Mouse (Mus musculus): ENCODE measurements around the gene Ehd2. TPM values are rescaled to one million over a fixed set of nuclear protein-coding genes. Genes with fewer than 3 reads are reported as not detected.

The Ehd2 gene
- 1.5 TPM for polyA plus RNA-seq (2014; fragmentation: Illumina TruSeq; extraction: RNeasy Lipid Tissue Mini Kit (QIAGEN cat#74804); ENCODE audit: low read depth, low replicate concordance)

DNA sequence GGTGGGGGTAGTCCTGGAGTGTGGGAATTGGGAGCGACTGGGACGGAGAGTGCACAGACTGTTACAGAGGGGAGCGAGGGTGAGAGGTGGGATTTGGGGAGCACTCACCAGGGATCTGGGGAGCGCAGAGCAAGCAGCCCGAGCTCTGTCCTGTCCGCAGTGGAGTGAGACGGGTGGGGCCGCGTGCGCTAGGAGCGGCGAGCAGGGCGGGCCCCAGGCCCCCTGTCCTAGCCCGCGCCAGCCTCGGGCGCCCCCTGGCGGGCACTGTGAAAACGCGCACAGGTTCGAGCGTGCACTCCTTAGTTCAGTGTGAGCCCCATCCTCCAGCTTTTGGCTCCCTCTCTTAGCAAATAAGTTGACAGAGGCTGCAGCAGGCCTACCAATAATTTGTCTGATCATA lies at the start of gene Ehd2:
Ehd2 (minus strand) TSS at position 256 of the 400 bp plus-strand sequence.

GRCm38 (mm10) chr7:15945721-15946536 lies 21.4 kb downstream of the Ehd2 start, which contains the start of gene Nop53:
TSS of gene Nop53 (minus strand) at chr7:15946074.

DNA sequence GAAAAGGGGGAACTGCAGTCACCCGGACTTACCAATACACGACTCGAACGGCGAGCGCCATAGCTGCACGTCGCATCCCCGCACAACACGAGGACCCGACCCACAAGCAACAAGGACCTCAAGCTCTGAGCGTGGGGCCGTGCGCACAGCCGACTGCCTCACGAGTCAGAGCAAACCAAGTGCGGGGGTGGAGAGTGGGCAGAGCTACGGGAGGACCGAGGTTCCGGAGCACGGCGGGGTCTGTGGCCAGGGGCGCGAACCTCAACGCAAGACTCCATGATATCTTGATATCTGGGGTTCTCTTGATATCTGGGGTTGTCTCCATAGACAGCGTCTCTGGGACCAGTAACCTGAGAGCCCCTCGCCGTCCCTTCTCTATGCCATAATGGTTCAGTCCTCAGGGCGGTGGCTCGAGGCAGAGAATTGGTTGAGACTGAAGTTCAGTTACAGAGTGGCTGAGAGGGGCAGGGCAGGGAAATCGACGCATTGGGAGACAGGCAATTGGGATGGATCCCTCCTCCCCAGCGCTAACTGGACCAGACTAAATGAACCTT lies 45.1 kb downstream of the Ehd2 start, which contains the start of gene Selenow:
Selenow (minus strand) TSS at position 183 of the 554 bp plus-strand sequence.

Other genes starting within 250 kb of the Ehd2 start
- not detected for gene Obox5, start 217.4 kb downstream of the Ehd2 start, polyA plus RNA-seq (2014; fragmentation: Illumina TruSeq; extraction: RNeasy Lipid Tissue Mini Kit (QIAGEN cat#74804); ENCODE audit: low read depth, low replicate concordance)
- not detected for gene Obox6, start 127.9 kb downstream of the Ehd2 start, polyA plus RNA-seq (2014; fragmentation: Illumina TruSeq; extraction: RNeasy Lipid Tissue Mini Kit (QIAGEN cat#74804); ENCODE audit: low read depth, low replicate concordance)
- gene Crx, start 87.6 kb downstream of the Ehd2 start, polyA plus RNA-seq (2014; fragmentation: Illumina TruSeq; extraction: RNeasy Lipid Tissue Mini Kit (QIAGEN cat#74804); ENCODE audit: low read depth, low replicate concordance) = not detected
- not detected for gene Crxos, start 85.0 kb downstream of the Ehd2 start, polyA plus RNA-seq (2014; fragmentation: Illumina TruSeq; extraction: RNeasy Lipid Tissue Mini Kit (QIAGEN cat#74804); ENCODE audit: low read depth, low replicate concordance)
- gene Selenow, start 45.2 kb downstream of the Ehd2 start, polyA plus RNA-seq (2014; fragmentation: Illumina TruSeq; extraction: RNeasy Lipid Tissue Mini Kit (QIAGEN cat#74804); ENCODE audit: low read depth, low replicate concordance) = 12.0 TPM
- gene Nop53, start 21.5 kb downstream of the Ehd2 start, polyA plus RNA-seq (2014; fragmentation: Illumina TruSeq; extraction: RNeasy Lipid Tissue Mini Kit (QIAGEN cat#74804); ENCODE audit: low read depth, low replicate concordance) = 9.3 TPM
- gene Bicra, start 80.4 kb upstream of the Ehd2 start, polyA plus RNA-seq (2014; fragmentation: Illumina TruSeq; extraction: RNeasy Lipid Tissue Mini Kit (QIAGEN cat#74804); ENCODE audit: low read depth, low replicate concordance) = 0.15 TPM
- 18.6 TPM for gene Zfp541, start 94.2 kb upstream of the Ehd2 start, polyA plus RNA-seq (2014; fragmentation: Illumina TruSeq; extraction: RNeasy Lipid Tissue Mini Kit (QIAGEN cat#74804); ENCODE audit: low read depth, low replicate concordance)
- 32.6 TPM for gene Napa, start 130.9 kb upstream of the Ehd2 start, polyA plus RNA-seq (2014; fragmentation: Illumina TruSeq; extraction: RNeasy Lipid Tissue Mini Kit (QIAGEN cat#74804); ENCODE audit: low read depth, low replicate concordance)
- gene Kptn, start 152.3 kb upstream of the Ehd2 start, polyA plus RNA-seq (2014; fragmentation: Illumina TruSeq; extraction: RNeasy Lipid Tissue Mini Kit (QIAGEN cat#74804); ENCODE audit: low read depth, low replicate concordance) = 2.6 TPM
- 2.8 TPM for gene Slc8a2, start 162.3 kb upstream of the Ehd2 start, polyA plus RNA-seq (2014; fragmentation: Illumina TruSeq; extraction: RNeasy Lipid Tissue Mini Kit (QIAGEN cat#74804); ENCODE audit: low read depth, low replicate concordance)
- not detected for gene Meis3, start 207.5 kb upstream of the Ehd2 start, polyA plus RNA-seq (2014; fragmentation: Illumina TruSeq; extraction: RNeasy Lipid Tissue Mini Kit (QIAGEN cat#74804); ENCODE audit: low read depth, low replicate concordance)